Mouse (Mus musculus): ENCODE results near the gene Fbxo21.

Fbxo21 gene

GRCm38 (mm10) chr5:118048928-118049327, 72.4 kb downstream of the Fbxo21 start:
- DNase-seq, result no peak

- DNase-seq, result no peak
These were observed 74.2 kb downstream of the Fbxo21 start for GRCm38 (mm10) chr5:118050743-118051142.

- no peak for DNase-seq
These were observed 75.6 kb downstream of the Fbxo21 start for GRCm38 (mm10) chr5:118051981-118052662.

GRCm38 (mm10) chr5:118053205-118053604, 76.7 kb downstream of the Fbxo21 start:
- no peak for DNase-seq

- no peak for DNase-seq
These were observed 81.1 kb downstream of the Fbxo21 start for GRCm38 (mm10) chr5:118057508-118058111.

- no peak for DNase-seq
These were observed 82.3 kb downstream of the Fbxo21 start for GRCm38 (mm10) chr5:118058858-118059257.

GRCm38 (mm10) chr5:118059646-118060045, 83.1 kb downstream of the Fbxo21 start:
- no peak for DNase-seq
